Mouse (Mus musculus) megakaryocyte, embryonic 14.5 days (primary cell): ENCODE measurements around the gene Tbx3.

Experiments
- FLI1 ChIP-seq: IDR thresholded peaks from 2 replicates; pipeline ENCODE4 v1.6.1; 2012; ENCODE audit warnings: low read length, inconsistent platforms, mixed read lengths
- GATA1 ChIP-seq: IDR thresholded peaks from 3 replicates; pipeline ENCODE4 v1.6.1; 2012; ENCODE audit warnings: mixed read lengths, low read length, inconsistent platforms, borderline replicate concordance

DNA sequence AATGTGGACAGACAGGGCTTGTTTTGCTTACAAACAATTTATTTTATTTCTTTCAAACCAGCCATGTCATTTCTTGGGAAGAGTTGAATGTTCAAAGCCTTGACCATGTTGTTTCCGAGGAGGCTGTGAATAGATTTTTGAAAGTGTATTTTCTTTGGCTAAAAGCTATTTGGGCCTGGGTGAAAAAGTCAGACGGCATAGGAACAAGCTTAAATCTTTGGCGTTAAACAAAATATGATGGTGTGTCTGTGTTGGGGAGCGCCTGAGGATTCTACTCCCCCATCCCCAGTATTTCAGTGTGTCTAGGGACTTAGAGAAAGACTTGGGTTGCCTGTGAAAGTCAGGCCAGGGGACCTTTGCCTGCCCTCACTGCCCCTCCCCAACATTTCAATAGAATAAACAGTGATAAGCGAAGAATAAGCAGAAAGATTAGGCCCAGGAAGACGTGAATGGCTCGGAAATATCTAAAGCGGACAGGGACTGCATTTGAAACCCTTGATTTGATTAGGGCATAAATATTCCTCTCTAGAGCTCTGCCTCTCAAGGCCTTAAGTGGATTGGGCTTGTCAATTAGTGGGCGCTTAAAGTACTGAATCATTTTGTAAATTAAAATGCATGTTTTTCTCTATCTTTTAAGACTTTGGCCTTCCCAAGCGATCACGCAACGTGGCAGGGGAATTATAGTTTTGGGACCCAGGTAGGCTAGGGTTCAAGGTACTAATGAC, 4.3 kb downstream of the Tbx3 start:
- TF ChIP-seq GATA1 (no peak), FLI1 (no peak)
